Mouse (Mus musculus): Measurements from ENCODE around the gene Tomm20l.

GRCm38 (mm10) chr12:71139258-71139828 lies 28.1 kb downstream of the Tomm20l start:
- no peak for TF ChIP-seq MYOG (IDR thresholded peaks at IDR 0.05; ENCODE audit: control insufficient read depth in 1 of 3, insufficient read depth in 1 of 3, insufficient read length in 2 of 3, low read depth in 2 of 3)
- TF ChIP-seq POLR2A (IDR thresholded peaks at IDR 0.05; ENCODE audit: insufficient read length, low read depth), result no peak
- no peak for TF ChIP-seq TCF12 (IDR thresholded peaks at IDR 0.05; ENCODE audit: insufficient read depth, poor library complexity, severe bottlenecking)
- TF ChIP-seq E2F4 (IDR thresholded peaks at IDR 0.05; ENCODE audit: insufficient read depth), result no peak
- no peak for TF ChIP-seq USF1 (IDR thresholded peaks at IDR 0.05; ENCODE audit: low read depth)
- TF ChIP-seq POLR2AphosphoS2 (IDR thresholded peaks at IDR 0.05; ENCODE audit: insufficient read length, low read depth), result no peak
- TF ChIP-seq MAX (IDR thresholded peaks at IDR 0.05; ENCODE audit: low read depth), result no peak
- TF ChIP-seq MYOD1 (IDR thresholded peaks at IDR 0.05; ENCODE audit: control insufficient read depth in 1 of 3, insufficient read length in 2 of 3, low read depth in 2 of 3), result no peak
- no peak for TF ChIP-seq SRF (IDR thresholded peaks at IDR 0.05; ENCODE audit: control insufficient read depth, insufficient read length, low read depth)
- no peak for TF ChIP-seq CEBPB (IDR thresholded peaks at IDR 0.05; ENCODE audit: insufficient read depth, poor library complexity, severe bottlenecking)
- no peak for TF ChIP-seq TCF3 (IDR thresholded peaks at IDR 0.05; ENCODE audit: insufficient read length, low read depth)
- TF ChIP-seq REST (IDR thresholded peaks at IDR 0.05; ENCODE audit: insufficient read depth, insufficient read length), result no peak
